Mouse (Mus musculus) ES-E14 (cell line): ENCODE results near the gene Iqca.

Source experiments
- CHD2 ChIP-seq: IDR thresholded peaks from 2 replicates; pipeline ENCODE4 v1.6.1; 2014; ENCODE audit warnings: mild to moderate bottlenecking, low read depth, low read length, inconsistent platforms
- HCFC1 ChIP-seq: IDR thresholded peaks from 2 replicates; pipeline ENCODE4 v1.6.1; 2012; ENCODE audit warnings: low read length, inconsistent platforms, borderline replicate concordance; ENCODE audit not compliant: insufficient read depth
- ZC3H11A ChIP-seq: IDR thresholded peaks from 2 replicates; pipeline ENCODE4 v1.6.1; 2012; ENCODE audit warnings: low read depth, mild to moderate bottlenecking, inconsistent platforms, low read length, borderline replicate concordance
- ZNF384 ChIP-seq: IDR thresholded peaks from 2 replicates; pipeline ENCODE4 v1.6.1; 2012; ENCODE audit warnings: low read depth, low read length, inconsistent platforms

- no peak for TF ChIP-seq HCFC1
- TF ChIP-seq CHD2, result no peak
- TF ChIP-seq ZC3H11A, result no peak
- no peak for TF ChIP-seq ZNF384
Measured at GRCm38 (mm10) chr1:90202207-90202978, 49.2 kb upstream of the Iqca start.
